Mouse (Mus musculus): ENCODE results near the gene Espn. TPM values are rescaled to one million over a fixed set of nuclear protein-coding genes. Genes with fewer than 3 reads are reported as not detected.

Gene Espn
- polyA plus RNA-seq, 1 experiment from 2014 or later, result 10.1 TPM

GRCm38 (mm10) chr4:152158585-152159284 is 6.6 kb upstream of the Espn start, which contains the start of gene Hes2:
Gene Hes2 (plus strand): TSS chr4:152158867.
- H3K9ac ChIP-seq (ENCODE audit: low read length), result no peak within 1 kb of the TSS
- ATAC-seq (ENCODE audit: low read depth), result peak; percentile 26; the same call in 1 of the 2 replicates
- peaks cover 57% of the 10 kb centered on the region for H3K27me3 ChIP-seq (ENCODE audit: control insufficient read depth, insufficient read depth, low read depth, low read length)

GRCm38 (mm10) chr4:152157779-152158584 is 5.8 kb upstream of the Espn start:
- Histone ChIP-seq H3K9ac (ENCODE audit: low read length) (no peak overlapping the region), H3K27me3 (ENCODE audit: control insufficient read depth, insufficient read depth, low read depth, low read length) (peaks cover 62% of the 10 kb centered on the region)
- ATAC-seq (ENCODE audit: low read depth), result no peak

More at GRCm38 (mm10) chr4:152158585-152159284, 6.6 kb upstream of the Espn start, which contains the start of gene Hes2:
- 4% methylated on average over 35 of the region's 35 CpGs for WGBS
- Histone ChIP-seq H3K4me2 (ENCODE audit: low read depth, low read length) (peak within 1 kb of the TSS; percentile 38), H3K27ac (ENCODE audit: low read length) (no peak within 1 kb of the TSS), H3K4me1 (replicated peaks; ENCODE audit: control insufficient read depth, insufficient read depth, low read length) (peaks cover 2% of the 10 kb centered on the region), H3K9me3 (ENCODE audit: control insufficient read depth, low read length) (no peaks in the 10 kb centered on the region), H3K4me3 (ENCODE audit: low read length) (peak within 1 kb of the TSS; percentile 28), H3K36me3 (ENCODE audit: control insufficient read depth, insufficient read depth, low read length) (no peaks in the 10 kb centered on the region)

GRCm38 (mm10) chr4:152155019-152155418 is 2.8 kb upstream of the Espn start:
- no peaks in the 10 kb centered on the region for H3K36me3 ChIP-seq (ENCODE audit: control insufficient read depth, insufficient read depth, low read length)
- H3K4me1 ChIP-seq (replicated peaks; ENCODE audit: control insufficient read depth, insufficient read depth, low read length), result peaks cover 14% of the 10 kb centered on the region
- WGBS, result 54% methylated on average over 4 of the region's 4 CpGs

More at GRCm38 (mm10) chr4:152157779-152158584, 5.8 kb upstream of the Espn start:
- Histone ChIP-seq H3K4me2 (ENCODE audit: low read depth, low read length) (peak overlapping the region; percentile 38), H3K4me3 (ENCODE audit: low read length) (peak overlapping the region; percentile 28), H3K27ac (ENCODE audit: low read length) (no peak overlapping the region), H3K36me3 (ENCODE audit: control insufficient read depth, insufficient read depth, low read length) (no peaks in the 10 kb centered on the region), H3K4me1 (replicated peaks; ENCODE audit: control insufficient read depth, insufficient read depth, low read length) (peaks cover 6% of the 10 kb centered on the region), H3K9me3 (ENCODE audit: control insufficient read depth, low read length) (no peaks in the 10 kb centered on the region)
- WGBS, result 14% methylated on average over 21 of the region's 21 CpGs

GRCm38 (mm10) chr4:152153771-152154177 is 1.6 kb upstream of the Espn start:
- Histone ChIP-seq H3K9me3 (ENCODE audit: control insufficient read depth, low read length) (no peaks in the 10 kb centered on the region), H3K36me3 (ENCODE audit: control insufficient read depth, insufficient read depth, low read length) (no peaks in the 10 kb centered on the region), H3K4me1 (replicated peaks; ENCODE audit: control insufficient read depth, insufficient read depth, low read length) (peaks cover 12% of the 10 kb centered on the region), H3K27me3 (ENCODE audit: control insufficient read depth, insufficient read depth, low read depth, low read length) (peaks cover 64% of the 10 kb centered on the region), H3K4me3 (ENCODE audit: low read length) (peak overlapping the region; percentile 25), H3K4me2 (ENCODE audit: low read depth, low read length) (peak overlapping the region; percentile 49), H3K27ac (ENCODE audit: low read length) (no peak overlapping the region; the same call in 1 of the 2 replicates), H3K9ac (ENCODE audit: low read length) (peak overlapping the region; percentile 30; the same call in 1 of the 2 replicates)
- peak; percentile 47 for ATAC-seq (ENCODE audit: low read depth)
- WGBS, result 2% methylated on average over 23 of the region's 23 CpGs

More at GRCm38 (mm10) chr4:152155019-152155418, 2.8 kb upstream of the Espn start:
- Histone ChIP-seq H3K27me3 (ENCODE audit: control insufficient read depth, insufficient read depth, low read depth, low read length) (peaks cover 72% of the 10 kb centered on the region), H3K27ac (ENCODE audit: low read length) (no peak overlapping the region), H3K9ac (ENCODE audit: low read length) (no peak overlapping the region), H3K4me2 (ENCODE audit: low read depth, low read length) (no peak overlapping the region), H3K9me3 (ENCODE audit: control insufficient read depth, low read length) (no peaks in the 10 kb centered on the region), H3K4me3 (ENCODE audit: low read length) (no peak overlapping the region)
- ATAC-seq (ENCODE audit: low read depth), result no peak

- Histone ChIP-seq H3K9me3 (ENCODE audit: control insufficient read depth, low read length) (no peaks in the 10 kb centered on the region), H3K4me3 (ENCODE audit: low read length) (peak overlapping the region; percentile 47), H3K36me3 (ENCODE audit: control insufficient read depth, insufficient read depth, low read length) (no peaks in the 10 kb centered on the region), H3K27ac (ENCODE audit: low read length) (no peak overlapping the region), H3K9ac (ENCODE audit: low read length) (peak overlapping the region; percentile 46), H3K4me2 (ENCODE audit: low read depth, low read length) (peak overlapping the region; percentile 80), H3K27me3 (ENCODE audit: control insufficient read depth, insufficient read depth, low read depth, low read length) (peaks cover 44% of the 10 kb centered on the region), H3K4me1 (replicated peaks; ENCODE audit: control insufficient read depth, insufficient read depth, low read length) (peaks cover 12% of the 10 kb centered on the region)
- no peak for ATAC-seq (ENCODE audit: low read depth)
- WGBS, result 22% methylated on average over 7 of the region's 7 CpGs
Observed at GRCm38 (mm10) chr4:152151451-152151965, 663 bp downstream of the Espn start.

- H3K27me3 ChIP-seq (ENCODE audit: control insufficient read depth, insufficient read depth, low read depth, low read length), result peaks cover 42% of the 10 kb centered on the region
- no peak overlapping the region for H3K27ac ChIP-seq (ENCODE audit: low read length)
- H3K4me1 ChIP-seq (replicated peaks; ENCODE audit: control insufficient read depth, insufficient read depth, low read length), result peaks cover 12% of the 10 kb centered on the region
- no peak for ATAC-seq (ENCODE audit: low read depth)
- H3K4me3 ChIP-seq (ENCODE audit: low read length), result no peak overlapping the region
- H3K4me2 ChIP-seq (ENCODE audit: low read depth, low read length), result no peak overlapping the region
- H3K9me3 ChIP-seq (ENCODE audit: control insufficient read depth, low read length), result no peaks in the 10 kb centered on the region
- no peaks in the 10 kb centered on the region for H3K36me3 ChIP-seq (ENCODE audit: control insufficient read depth, insufficient read depth, low read length)
- H3K9ac ChIP-seq (ENCODE audit: low read length), result no peak overlapping the region
- WGBS, result 67% methylated on average over 4 of the region's 4 CpGs
Observed at GRCm38 (mm10) chr4:152150546-152150945, 1.6 kb downstream of the Espn start.

- 60% methylated on average over 11 of the region's 11 CpGs for WGBS
Observed at GRCm38 (mm10) chr4:152146033-152146827, 5.9 kb downstream of the Espn start.

GRCm38 (mm10) chr4:152145473-152145872 is 6.7 kb downstream of the Espn start:
- 53% methylated on average over 10 of the region's 10 CpGs for WGBS
- Histone ChIP-seq H3K27me3 (ENCODE audit: control insufficient read depth, insufficient read depth, low read depth, low read length) (peaks cover 9% of the 10 kb centered on the region; the same call in 1 of the 2 replicates), H3K4me2 (ENCODE audit: low read depth, low read length) (no peak overlapping the region), H3K27ac (ENCODE audit: low read length) (no peak overlapping the region), H3K4me1 (replicated peaks; ENCODE audit: control insufficient read depth, insufficient read depth, low read length) (no peaks in the 10 kb centered on the region), H3K36me3 (ENCODE audit: control insufficient read depth, insufficient read depth, low read length) (no peaks in the 10 kb centered on the region), H3K9ac (ENCODE audit: low read length) (no peak overlapping the region), H3K9me3 (ENCODE audit: control insufficient read depth, low read length) (no peaks in the 10 kb centered on the region), H3K4me3 (ENCODE audit: low read length) (no peak overlapping the region)
- no peak for ATAC-seq (ENCODE audit: low read depth)

More at GRCm38 (mm10) chr4:152146033-152146827, 5.9 kb downstream of the Espn start:
- H3K4me1 ChIP-seq (replicated peaks; ENCODE audit: control insufficient read depth, insufficient read depth, low read length), result no peaks in the 10 kb centered on the region
- no peaks in the 10 kb centered on the region for H3K36me3 ChIP-seq (ENCODE audit: control insufficient read depth, insufficient read depth, low read length)
- 0 out of 2 replicates have a peak, but pooled peaks have one; percentile 26 for ATAC-seq (ENCODE audit: low read depth)
- no peak overlapping the region for H3K4me2 ChIP-seq (ENCODE audit: low read depth, low read length)
- H3K9ac ChIP-seq (ENCODE audit: low read length), result no peak overlapping the region
- no peaks in the 10 kb centered on the region for H3K9me3 ChIP-seq (ENCODE audit: control insufficient read depth, low read length)
- H3K27me3 ChIP-seq (ENCODE audit: control insufficient read depth, insufficient read depth, low read depth, low read length), result peaks cover 16% of the 10 kb centered on the region
- H3K27ac ChIP-seq (ENCODE audit: low read length), result no peak overlapping the region
- no peak overlapping the region for H3K4me3 ChIP-seq (ENCODE audit: low read length)
